Mouse (Mus musculus) layer of hippocampus, adult 2 months (tissue): ENCODE measurements around the gene Vma21. TPM values are rescaled to one million over a fixed set of nuclear protein-coding genes. Genes with fewer than 3 reads are reported as not detected.

Source experiments
- DNase-seq, 2 experiments: peaks; one replicate each; pipeline ENCODE4 v3.0.0; 2022; ENCODE audit warnings: low spot score in 2 of 2
- H3K27ac ChIP-seq: fragments of 200-600 bp; 2 replicates; pipeline ENCODE4 v1.8.1; 2022
- H3K4me3 ChIP-seq: fragments of 200-600 bp; 2 replicates; pipeline ENCODE4 v1.8.1; 2022; ENCODE audit warnings: mild to moderate bottlenecking
- CTCF ChIP-seq: fragments of 200-600 bp; conservative IDR thresholded peaks from 2 replicates; pipeline ENCODE4 v1.8.1; 2022; ENCODE audit warnings: antibody characterized with exemption, mild to moderate bottlenecking, moderate library complexity
- long read RNA-seq, 2 experiments: library from polyadenylated mRNA; stranded (forward); transcript quantifications; one replicate each; pipeline ENCODE4 v2.0.0; 2021; ENCODE audit warnings: borderline mapping rate in 2 of 2
- total RNA-seq, 2 experiments: library from RNA; stranded (reverse); gene quantifications; 2 replicates each; pipeline ENCODE4 v1.2.3; 2021

Vma21 gene
- 10 to 100 TPM; 30.2 to 38.6 TPM for total RNA-seq
- long read RNA-seq, experiment 1, full-length matches to known transcripts: 41 of 41 reads
- long read RNA-seq, experiment 1, partial matches to known transcripts: 0 of 41 reads
- long read RNA-seq, experiment 1, other reads (novel, unspliced or antisense): 0 of 41 reads
- long read RNA-seq, experiment 2, full-length matches to known transcripts: 47 of 48 reads
- long read RNA-seq, experiment 2, partial matches to known transcripts: 1 of 48 reads
- long read RNA-seq, experiment 2, other reads (novel, unspliced or antisense): 0 of 48 reads

GRCm38 (mm10) chrX:71815631-71816345, at the start of gene Vma21:
Vma21 (plus strand) TSS chrX:71815924.
- Histone ChIP-seq H3K27ac (peak within 1 kb of the TSS; percentile 92), H3K4me3 (peak within 1 kb of the TSS; percentile 78)
- no peak for DNase-seq
- TF ChIP-seq CTCF: no peak

GRCm38 (mm10) chrX:71767909-71768308, 47.8 kb upstream of the Vma21 start:
- Histone ChIP-seq H3K27ac (no peak overlapping the region), H3K4me3 (no peak overlapping the region)
- DNase-seq: no peak
- no peak for TF ChIP-seq CTCF

GRCm38 (mm10) chrX:71791106-71791505, 24.6 kb upstream of the Vma21 start:
- DNase-seq: no peak
- TF ChIP-seq CTCF: peak; percentile 72

GRCm38 (mm10) chrX:71797766-71798165, 18.0 kb upstream of the Vma21 start:
- Histone ChIP-seq H3K27ac (no peak overlapping the region), H3K4me3 (no peak overlapping the region)
- no peak for DNase-seq
- TF ChIP-seq CTCF: no peak

More at GRCm38 (mm10) chrX:71791106-71791505, 24.6 kb upstream of the Vma21 start:
- Histone ChIP-seq H3K27ac (no peak overlapping the region), H3K4me3 (no peak overlapping the region)

- Histone ChIP-seq H3K4me3 (no peak overlapping the region), H3K27ac (no peak overlapping the region)
- 0 out of 2 replicates have a peak, but pooled peaks have one; percentile 12 for TF ChIP-seq CTCF
- no peak for DNase-seq
Observed at GRCm38 (mm10) chrX:71798883-71799282, 16.8 kb upstream of the Vma21 start.

- no peak for TF ChIP-seq CTCF
- Histone ChIP-seq H3K27ac (no peak overlapping the region), H3K4me3 (no peak overlapping the region)
- DNase-seq: no peak
Observed at GRCm38 (mm10) chrX:71811966-71812835, 3.5 kb upstream of the Vma21 start.

- no peak for TF ChIP-seq CTCF
Observed at GRCm38 (mm10) chrX:71816401-71816857, 705 bp downstream of the Vma21 start.

GRCm38 (mm10) chrX:71816931-71817361, 1.2 kb downstream of the Vma21 start:
- peak overlapping the region; percentile 78 for H3K4me3 ChIP-seq
- TF ChIP-seq CTCF: no peak
- peak overlapping the region; percentile 92 for H3K27ac ChIP-seq
- DNase-seq: no peak

More at GRCm38 (mm10) chrX:71816401-71816857, 705 bp downstream of the Vma21 start:
- Histone ChIP-seq H3K27ac (peak overlapping the region; percentile 92), H3K4me3 (peak overlapping the region; percentile 78)
- peak; percentile 82 to 85 for DNase-seq

GRCm38 (mm10) chrX:71838911-71839310, 23.2 kb downstream of the Vma21 start:
- Histone ChIP-seq H3K27ac (no peak overlapping the region), H3K4me3 (no peak overlapping the region)
- DNase-seq: no peak
- TF ChIP-seq CTCF: no peak

- Histone ChIP-seq H3K27ac (no peak overlapping the region), H3K4me3 (no peak overlapping the region)
- TF ChIP-seq CTCF: no peak
- no peak for DNase-seq
Observed at GRCm38 (mm10) chrX:71846696-71847095, 31.0 kb downstream of the Vma21 start.

- no peak overlapping the region for H3K4me3 ChIP-seq
- TF ChIP-seq CTCF: no peak
- no peak overlapping the region for H3K27ac ChIP-seq
- DNase-seq: no peak
Observed at GRCm38 (mm10) chrX:71853798-71854197, 38.1 kb downstream of the Vma21 start.

Other genes starting within 250 kb of the Vma21 start
- gene Gpr50, start 152.3 kb upstream of the Vma21 start, total RNA-seq: under 1 TPM in 1 of 2 experiments, not detected in 1; 0.10 TPM
- under 1 TPM; 0.39 to 0.79 TPM for gene Gm1141, start 105.1 kb downstream of the Vma21 start, total RNA-seq
- 10 to 100 TPM; 16.0 to 22.9 TPM for gene Prrg3, start 146.7 kb downstream of the Vma21 start, total RNA-seq
- gene Fate1, start 157.1 kb downstream of the Vma21 start, total RNA-seq: not detected
- gene Cnga2, start 175.9 kb downstream of the Vma21 start, total RNA-seq: under 1 TPM; 0.15 to 0.44 TPM